Mouse (Mus musculus): Measurements from ENCODE around the gene Dbx2. TPM values are rescaled to one million over a fixed set of nuclear protein-coding genes. Genes with fewer than 3 reads are reported as not detected.

The Dbx2 gene
- polyA plus RNA-seq, 1 experiment from 2014 or later, result not detected

DNA sequence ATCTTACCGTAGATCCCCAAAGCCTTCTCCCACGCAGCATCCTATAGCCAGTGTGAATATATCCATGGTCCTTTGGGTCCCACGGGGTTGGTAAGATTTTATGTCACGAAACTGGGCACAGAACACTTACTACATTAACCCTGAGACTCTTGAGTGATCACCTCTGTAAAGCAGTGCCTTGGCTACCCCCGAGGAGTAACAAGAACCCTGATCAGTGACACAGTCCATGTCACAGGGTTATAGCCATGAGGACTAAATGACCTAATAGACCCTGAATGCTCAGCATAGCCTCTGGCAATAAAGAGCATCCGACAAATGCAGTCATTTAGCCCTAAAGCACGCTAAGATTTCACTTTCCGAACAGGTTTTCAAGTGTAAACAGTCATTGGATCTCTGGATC lies 33.0 kb downstream of the Dbx2 start:
- Histone ChIP-seq H3K4me2 (no peak overlapping the region), H3K27ac (no peak overlapping the region), H3K36me3 (no peaks in the 10 kb centered on the region), H3K27me3 (no peaks in the 10 kb centered on the region), H3K4me1 (replicated peaks) (no peaks in the 10 kb centered on the region), H3K9me3 (replicated peaks) (no peaks in the 10 kb centered on the region), H3K4me3 (replicated peaks) (no peak overlapping the region), H3K9ac (no peak overlapping the region)
- WGBS (ENCODE audit: insufficient replicate concordance), result 59% methylated on average over 8 of the region's 8 CpGs
- ATAC-seq (ENCODE audit: low read depth) (no peak), DNase-seq (no peak)

DNA sequence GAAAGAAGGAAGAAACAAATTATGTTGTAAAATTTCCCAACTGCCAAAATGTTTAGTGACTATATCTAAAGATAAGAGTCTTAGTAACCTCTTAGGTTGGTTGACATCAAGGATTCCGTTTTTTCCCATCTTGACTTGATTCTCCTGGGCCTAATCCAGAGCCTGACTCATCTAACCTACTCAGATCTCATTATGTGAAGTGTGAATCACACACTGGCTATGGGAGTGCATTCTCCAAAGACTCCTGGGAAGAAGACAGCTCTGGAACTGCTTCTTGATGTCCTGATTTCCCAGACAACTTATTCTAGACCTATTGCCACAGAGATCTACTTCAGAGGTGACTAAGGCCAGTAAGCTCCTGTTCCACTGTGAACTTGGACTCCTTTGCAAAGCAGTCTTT lies 43.2 kb downstream of the Dbx2 start:
- 42% methylated on average over 1 of the region's 1 CpGs for WGBS (ENCODE audit: insufficient replicate concordance)
- ATAC-seq (ENCODE audit: low read depth) (no peak), DNase-seq (no peak)
- no peak overlapping the region for H3K9ac ChIP-seq
- no peaks in the 10 kb centered on the region for H3K9me3 ChIP-seq (replicated peaks)
- no peaks in the 10 kb centered on the region for H3K4me1 ChIP-seq (replicated peaks)
- no peak overlapping the region for H3K27ac ChIP-seq
- H3K4me3 ChIP-seq (replicated peaks), result no peak overlapping the region
- no peak overlapping the region for H3K4me2 ChIP-seq
- no peaks in the 10 kb centered on the region for H3K36me3 ChIP-seq
- H3K27me3 ChIP-seq, result no peaks in the 10 kb centered on the region

DNA sequence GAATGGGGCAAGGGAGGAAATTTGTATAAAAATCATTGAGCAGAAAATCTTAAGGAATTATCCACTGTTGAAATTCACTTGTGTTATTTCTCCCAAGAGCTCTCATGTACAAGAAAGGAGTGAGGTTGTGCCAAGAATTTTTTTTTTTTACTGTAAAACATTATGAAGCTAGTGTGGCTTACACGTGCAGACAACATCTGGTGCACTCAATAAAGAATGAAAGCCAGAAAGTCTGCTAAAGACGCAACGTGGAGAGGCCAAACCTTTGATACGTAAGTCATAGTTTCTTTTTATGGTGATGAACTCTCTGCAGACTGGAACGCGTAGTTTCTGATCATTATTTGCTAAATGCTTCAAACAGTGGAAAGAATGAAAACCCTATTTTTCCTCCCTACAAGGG lies 54.6 kb downstream of the Dbx2 start:
- Histone ChIP-seq H3K27ac (no peak overlapping the region), H3K4me2 (no peak overlapping the region), H3K9me3 (replicated peaks) (no peaks in the 10 kb centered on the region), H3K4me3 (replicated peaks) (no peak overlapping the region), H3K36me3 (no peaks in the 10 kb centered on the region), H3K27me3 (no peaks in the 10 kb centered on the region), H3K4me1 (replicated peaks) (no peaks in the 10 kb centered on the region), H3K9ac (no peak overlapping the region)
- ATAC-seq (ENCODE audit: low read depth), result no peak
- WGBS (ENCODE audit: insufficient replicate concordance), result 69% methylated on average over 6 of the region's 6 CpGs
- no peak for DNase-seq

GRCm38 (mm10) chr15:95598630-95599029 lies 57.1 kb downstream of the Dbx2 start:
- no peak overlapping the region for H3K9ac ChIP-seq
- no peaks in the 10 kb centered on the region for H3K36me3 ChIP-seq
- H3K4me3 ChIP-seq (replicated peaks), result no peak overlapping the region
- no peak overlapping the region for H3K4me2 ChIP-seq
- 63% methylated on average over 1 of the region's 1 CpGs for WGBS (ENCODE audit: insufficient replicate concordance)
- H3K27me3 ChIP-seq, result no peaks in the 10 kb centered on the region
- DNase-seq, result no peak
- no peak overlapping the region for H3K27ac ChIP-seq
- H3K9me3 ChIP-seq (replicated peaks), result no peaks in the 10 kb centered on the region
- no peaks in the 10 kb centered on the region for H3K4me1 ChIP-seq (replicated peaks)
- ATAC-seq (ENCODE audit: low read depth), result no peak

DNA sequence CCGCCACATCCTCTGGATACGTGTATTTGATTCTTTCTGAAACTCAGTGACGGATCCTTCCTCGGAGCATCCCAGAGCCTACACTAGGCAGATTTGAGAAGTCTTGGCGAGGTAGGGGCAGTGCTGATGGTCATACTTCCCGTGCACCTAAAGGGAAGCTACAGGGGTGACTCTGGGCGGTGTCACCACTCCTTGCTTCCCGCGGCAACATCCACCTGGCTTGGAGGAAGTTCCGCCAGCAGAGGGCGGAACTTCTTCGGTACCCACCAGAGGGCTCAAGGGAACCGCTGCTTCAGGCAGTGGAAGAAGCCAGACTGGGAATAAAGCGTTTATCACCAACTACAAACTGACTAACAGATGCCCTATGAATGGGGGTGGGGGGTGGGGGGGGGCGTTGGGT lies 68.9 kb downstream of the Dbx2 start:
- H3K9ac ChIP-seq, result no peak overlapping the region
- no peaks in the 10 kb centered on the region for H3K36me3 ChIP-seq
- 78% methylated on average over 15 of the region's 15 CpGs for WGBS (ENCODE audit: insufficient replicate concordance)
- no peak overlapping the region for H3K4me2 ChIP-seq
- H3K9me3 ChIP-seq (replicated peaks), result no peaks in the 10 kb centered on the region
- no peaks in the 10 kb centered on the region for H3K27me3 ChIP-seq
- H3K4me1 ChIP-seq (replicated peaks), result no peaks in the 10 kb centered on the region
- DNase-seq, result no peak
- ATAC-seq (ENCODE audit: low read depth), result no peak
- H3K4me3 ChIP-seq (replicated peaks), result no peak overlapping the region
- H3K27ac ChIP-seq, result no peak overlapping the region

- H3K27ac ChIP-seq, result no peak overlapping the region
- H3K4me1 ChIP-seq (replicated peaks), result no peaks in the 10 kb centered on the region
- ATAC-seq (ENCODE audit: low read depth) (no peak), DNase-seq (no peak)
- no peaks in the 10 kb centered on the region for H3K36me3 ChIP-seq
- no peaks in the 10 kb centered on the region for H3K27me3 ChIP-seq
- H3K9me3 ChIP-seq (replicated peaks), result no peaks in the 10 kb centered on the region
- no peak overlapping the region for H3K4me3 ChIP-seq (replicated peaks)
- no peak overlapping the region for H3K9ac ChIP-seq
- WGBS (ENCODE audit: insufficient replicate concordance), result 49% methylated on average over 4 of the region's 4 CpGs
- no peak overlapping the region for H3K4me2 ChIP-seq
Observed at GRCm38 (mm10) chr15:95584891-95585290, 70.9 kb downstream of the Dbx2 start.

GRCm38 (mm10) chr15:95574661-95575060 lies 81.1 kb downstream of the Dbx2 start:
- Histone ChIP-seq H3K27ac (no peak overlapping the region), H3K4me2 (no peak overlapping the region), H3K4me1 (replicated peaks) (no peaks in the 10 kb centered on the region), H3K9me3 (replicated peaks) (no peaks in the 10 kb centered on the region), H3K27me3 (no peaks in the 10 kb centered on the region), H3K4me3 (replicated peaks) (no peak overlapping the region), H3K36me3 (no peaks in the 10 kb centered on the region), H3K9ac (no peak overlapping the region)
- DNase-seq (no peak), ATAC-seq (ENCODE audit: low read depth) (no peak)
- 14% methylated on average over 5 of the region's 5 CpGs for WGBS (ENCODE audit: insufficient replicate concordance)

Other genes starting within 250 kb of the Dbx2 start
- 0.55 and 0.60 TPM in 2 replicates for gene Nell2, start 127.4 kb downstream of the Dbx2 start, polyA plus RNA-seq (2015; fragmentation: Nextera tagmentation; extraction: Ambion mirVana)
- 7.8 and 10.6 TPM in 2 replicates for gene Ano6, start 134.9 kb upstream of the Dbx2 start, polyA plus RNA-seq (2015; fragmentation: Nextera tagmentation; extraction: Ambion mirVana)